Mouse (Mus musculus): ENCODE measurements around the gene Gm45062.

The Gm45062 gene

DNA sequence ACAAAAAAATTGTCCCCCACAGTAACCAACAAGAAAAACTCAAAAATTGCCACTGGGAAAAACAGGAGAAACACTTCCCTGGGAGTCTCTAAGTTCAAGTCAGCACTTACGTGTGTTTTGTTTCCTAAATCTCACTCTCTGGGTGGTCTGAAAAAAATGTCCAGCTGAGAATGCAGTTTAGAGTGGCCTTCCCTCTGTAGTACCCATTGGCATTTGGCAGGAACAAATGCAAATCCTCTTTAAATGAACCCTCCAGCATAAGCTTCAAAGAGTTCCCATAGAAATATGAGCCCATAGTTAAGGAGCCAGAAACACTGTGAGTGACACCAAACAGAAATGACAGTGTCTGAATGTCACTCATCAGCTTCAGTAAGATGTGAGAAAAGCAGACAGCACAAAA is 219.9 kb downstream of the Gm45062 start:
- WGBS = 86% methylated on average over 1 of the region's 1 CpGs

DNA sequence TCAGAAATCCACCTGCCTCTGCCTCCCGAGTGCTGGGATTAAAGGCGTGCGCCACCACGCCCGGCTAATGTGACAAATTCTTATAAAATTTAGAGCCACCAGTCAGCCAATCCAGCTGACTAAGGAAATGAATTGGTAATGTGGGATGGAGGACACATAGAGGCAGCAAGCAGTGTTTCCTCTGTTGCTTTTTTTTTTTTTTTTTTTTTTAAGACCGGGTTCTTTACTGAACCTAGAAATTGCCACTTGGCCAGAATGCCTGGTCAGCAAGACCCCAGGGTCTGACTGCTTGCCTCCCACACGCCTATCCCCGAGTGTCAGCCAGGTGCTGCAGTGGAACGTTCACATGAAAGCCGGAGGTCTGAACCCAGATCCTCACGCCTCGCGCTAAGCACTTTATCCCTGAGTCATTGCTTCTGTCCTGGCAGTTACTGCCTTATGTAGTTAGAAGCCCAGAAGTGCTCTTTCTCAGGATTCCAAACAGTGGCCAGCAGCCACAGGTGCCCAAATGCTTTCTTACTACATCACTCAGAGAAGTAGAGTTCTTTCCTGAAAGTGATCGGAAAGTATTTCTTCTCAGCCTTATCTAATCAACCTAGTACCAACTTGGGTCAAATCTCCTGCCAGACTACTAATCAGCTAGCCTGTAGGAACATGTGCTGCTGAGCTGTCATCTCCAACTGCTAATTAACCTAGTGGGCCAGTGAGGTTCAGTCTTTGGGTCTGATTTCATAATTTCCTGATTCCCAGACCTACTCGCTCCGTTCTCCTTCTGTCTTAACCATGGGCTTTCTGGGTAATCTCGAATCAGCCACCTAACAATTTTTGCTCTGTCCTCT is 225.4 kb downstream of the Gm45062 start:
- 95% methylated on average over 17 of the region's 17 CpGs for whole genome bisulfite sequencing

DNA sequence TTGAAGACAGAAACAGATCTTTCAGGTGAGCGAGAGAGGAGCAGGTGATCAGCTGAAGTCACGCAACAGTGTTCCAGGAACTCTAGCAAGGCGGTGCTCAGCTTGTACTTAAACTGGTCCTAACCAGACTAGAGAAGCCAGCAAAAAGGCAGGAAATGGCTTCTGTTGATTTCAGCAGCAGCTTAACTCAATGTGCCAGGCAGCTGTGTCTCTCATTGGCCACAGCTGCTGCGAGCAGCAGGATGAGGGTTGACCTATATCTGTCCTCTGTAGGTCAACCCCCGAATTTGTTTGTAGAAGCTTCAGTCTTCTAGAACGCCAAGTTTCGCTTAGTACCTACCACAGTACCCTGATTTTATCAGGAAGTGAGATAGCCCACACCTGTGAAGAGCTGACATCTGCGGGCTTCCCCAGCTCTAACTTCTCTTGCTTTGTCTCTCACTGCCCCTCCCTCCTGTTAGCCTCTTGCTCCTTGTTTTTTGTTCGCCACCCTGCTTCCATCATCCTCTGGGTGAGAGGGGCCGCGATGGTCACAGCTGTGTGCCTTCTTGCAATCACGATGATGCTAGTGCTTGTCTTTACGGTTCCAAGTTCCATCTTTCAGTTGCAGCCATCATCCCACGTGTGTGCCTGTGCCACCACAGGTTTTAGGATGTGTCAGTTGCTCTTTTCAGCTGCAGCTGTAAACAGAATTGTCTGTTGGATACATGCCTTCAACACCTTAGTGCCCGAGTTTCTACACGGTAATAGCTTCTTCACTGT is 226.3 kb downstream of the Gm45062 start:
- 79% methylated on average over 16 of the region's 16 CpGs for WGBS

DNA sequence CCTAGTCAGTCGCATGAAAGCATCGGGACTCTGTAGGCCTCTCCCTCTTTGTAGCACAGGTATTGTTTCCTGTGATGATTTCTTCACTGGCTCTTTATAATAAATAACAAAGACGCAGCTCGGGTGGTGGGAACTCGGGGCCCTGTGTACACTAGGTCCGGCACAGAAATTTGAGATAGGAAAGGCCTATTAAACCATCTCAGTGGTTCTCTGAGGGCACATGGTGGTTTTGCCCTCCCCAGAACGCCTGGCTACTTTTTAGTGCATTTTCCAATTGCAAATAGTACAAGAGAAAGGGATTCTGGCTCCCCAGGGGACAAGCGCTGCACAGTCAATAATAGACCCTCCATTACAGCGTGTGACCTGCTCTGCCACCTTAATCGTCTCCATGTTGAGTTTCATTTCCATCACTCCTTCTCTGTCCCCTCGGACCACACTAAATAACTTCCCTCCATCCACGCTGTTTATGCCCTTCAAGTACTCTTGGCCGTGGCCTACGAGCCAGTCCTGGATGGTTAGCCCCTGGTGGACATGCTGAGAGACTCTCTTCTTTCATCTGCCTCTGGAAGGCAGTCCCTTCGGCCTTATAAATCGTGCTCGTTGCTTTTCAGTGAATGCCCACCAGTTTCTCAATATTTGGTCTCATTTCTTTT is 227.3 kb downstream of the Gm45062 start:
- 86% methylated on average over 17 of the region's 17 CpGs for WGBS

DNA sequence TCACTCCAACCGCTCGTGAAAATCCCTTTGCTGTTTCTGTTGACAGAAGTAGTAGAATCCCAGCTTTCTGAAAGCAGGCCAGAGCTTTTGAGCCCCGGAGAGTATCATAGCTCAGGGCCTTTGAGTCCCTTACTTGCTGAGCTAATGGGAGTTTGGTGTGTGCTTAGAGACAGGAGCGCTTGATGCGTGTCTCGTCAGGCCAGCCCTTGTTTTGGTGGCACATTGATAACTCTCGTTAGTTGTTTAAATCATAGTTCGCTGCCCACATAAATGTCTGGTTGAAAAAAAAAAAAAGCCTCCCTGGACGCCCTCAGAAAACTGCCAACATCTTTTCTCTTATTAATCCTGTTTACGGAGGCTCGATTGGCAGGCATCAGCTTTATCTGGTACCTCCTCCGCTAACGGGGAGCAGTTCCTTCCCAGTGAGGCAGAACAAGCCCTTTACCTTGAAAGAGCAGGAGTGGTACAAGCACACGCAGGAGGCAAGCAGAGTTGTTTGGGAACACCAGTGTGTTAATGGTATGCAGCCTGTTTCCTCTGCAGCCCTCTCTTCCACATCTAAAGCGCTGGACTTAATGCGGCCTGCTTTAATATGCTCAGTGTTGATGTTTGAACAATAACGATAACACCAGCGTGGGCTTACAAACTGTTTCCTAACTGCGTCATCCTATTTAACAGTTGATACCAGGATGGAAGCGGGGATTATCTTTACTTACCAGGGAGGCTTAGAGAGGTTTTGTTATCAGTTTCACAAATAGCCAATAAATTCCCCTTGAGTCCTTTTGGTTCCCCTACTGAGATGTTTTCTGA is 228.0 kb downstream of the Gm45062 start:
- WGBS = 71% methylated on average over 20 of the region's 20 CpGs

DNA sequence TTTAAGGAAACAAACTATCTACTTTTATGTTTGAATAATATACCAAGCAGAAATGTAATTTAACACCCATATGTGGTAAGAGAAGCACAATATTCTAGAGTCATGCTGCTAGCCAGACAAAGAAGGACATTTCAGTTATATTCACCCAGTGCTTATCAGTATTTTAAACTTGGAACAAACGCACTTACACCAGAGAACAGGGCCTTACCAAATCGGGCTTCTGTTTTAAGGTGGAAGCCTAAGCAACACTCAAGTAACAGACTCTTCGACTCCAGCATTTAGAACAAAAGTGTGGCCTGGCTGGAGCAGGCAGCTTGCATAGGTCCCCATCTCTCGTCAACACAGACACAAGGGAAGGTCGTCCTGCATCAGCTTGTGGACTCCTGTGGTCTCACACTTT is 229.0 kb downstream of the Gm45062 start:
- WGBS = 84% methylated on average over 5 of the region's 5 CpGs

DNA sequence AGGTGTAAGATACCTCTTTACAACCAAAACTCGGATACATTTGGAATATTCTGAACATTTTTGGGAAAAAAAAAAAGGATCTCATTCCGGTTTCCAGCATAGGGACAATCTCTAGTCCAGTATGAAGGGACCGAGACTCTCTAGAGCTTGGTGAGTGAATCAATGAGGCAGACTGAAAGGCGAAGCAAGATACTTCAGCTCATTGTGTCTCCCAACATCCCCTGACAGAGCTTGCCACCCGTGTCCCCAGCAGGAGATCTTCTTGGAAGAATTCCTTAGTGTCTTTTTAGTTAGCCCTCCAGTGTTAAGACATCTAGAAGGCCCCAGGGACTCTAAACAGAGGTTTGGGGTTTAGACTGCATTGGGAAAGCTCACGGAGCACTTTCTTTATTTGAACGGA is 230.0 kb downstream of the Gm45062 start:
- WGBS = 87% methylated on average over 7 of the region's 7 CpGs

DNA sequence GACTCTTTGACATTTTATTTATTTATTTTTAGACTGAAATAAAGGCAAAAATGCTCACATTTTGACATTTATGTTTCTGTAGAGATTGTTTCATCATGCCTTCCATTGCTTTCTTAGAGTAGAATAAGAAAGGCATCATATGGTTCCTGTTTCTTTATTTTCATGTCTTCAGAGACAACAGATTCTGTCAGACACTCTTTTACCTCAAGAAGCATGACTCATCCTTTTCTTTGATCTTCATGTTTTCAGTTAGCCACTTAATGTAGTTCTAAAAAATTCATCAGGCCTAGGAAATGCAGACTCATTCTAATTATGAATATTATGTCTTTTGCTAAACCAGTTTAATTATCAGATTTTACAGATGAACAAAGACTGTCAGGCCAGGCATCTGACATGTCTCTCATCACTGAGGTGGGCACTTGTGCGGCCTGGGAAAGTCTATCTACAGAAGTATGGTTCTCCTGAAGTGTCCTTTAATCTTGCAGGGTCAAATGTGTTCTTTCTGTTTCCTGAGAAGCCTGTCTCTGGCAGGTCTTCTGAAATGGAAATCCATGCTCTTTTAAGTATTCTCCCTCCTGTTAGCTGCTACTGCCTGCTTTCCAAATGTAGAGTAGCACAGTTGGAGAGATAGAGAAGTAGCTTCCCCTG is 230.8 kb downstream of the Gm45062 start:
- WGBS = 97% methylated on average over 1 of the region's 1 CpGs

DNA sequence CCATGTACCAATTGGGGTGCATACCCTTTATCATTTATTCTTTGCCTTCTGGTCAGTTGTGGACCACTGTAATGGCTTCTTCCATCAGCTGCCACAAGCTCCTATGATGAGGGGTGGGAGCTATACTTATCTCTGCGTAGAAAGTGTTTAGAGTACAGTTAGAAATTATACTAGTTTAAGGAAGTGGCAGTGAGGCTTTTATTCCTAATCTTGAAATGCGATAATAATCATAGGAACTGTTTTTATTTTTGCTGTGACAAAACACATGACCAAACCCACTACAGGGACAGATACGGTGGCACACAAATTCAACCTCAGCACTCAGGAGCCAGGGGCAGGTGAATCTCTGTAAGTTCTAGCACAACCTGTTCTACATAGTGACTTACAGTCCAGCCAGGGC is 233.0 kb downstream of the Gm45062 start:
- 90% methylated on average over 3 of the region's 3 CpGs for WGBS

DNA sequence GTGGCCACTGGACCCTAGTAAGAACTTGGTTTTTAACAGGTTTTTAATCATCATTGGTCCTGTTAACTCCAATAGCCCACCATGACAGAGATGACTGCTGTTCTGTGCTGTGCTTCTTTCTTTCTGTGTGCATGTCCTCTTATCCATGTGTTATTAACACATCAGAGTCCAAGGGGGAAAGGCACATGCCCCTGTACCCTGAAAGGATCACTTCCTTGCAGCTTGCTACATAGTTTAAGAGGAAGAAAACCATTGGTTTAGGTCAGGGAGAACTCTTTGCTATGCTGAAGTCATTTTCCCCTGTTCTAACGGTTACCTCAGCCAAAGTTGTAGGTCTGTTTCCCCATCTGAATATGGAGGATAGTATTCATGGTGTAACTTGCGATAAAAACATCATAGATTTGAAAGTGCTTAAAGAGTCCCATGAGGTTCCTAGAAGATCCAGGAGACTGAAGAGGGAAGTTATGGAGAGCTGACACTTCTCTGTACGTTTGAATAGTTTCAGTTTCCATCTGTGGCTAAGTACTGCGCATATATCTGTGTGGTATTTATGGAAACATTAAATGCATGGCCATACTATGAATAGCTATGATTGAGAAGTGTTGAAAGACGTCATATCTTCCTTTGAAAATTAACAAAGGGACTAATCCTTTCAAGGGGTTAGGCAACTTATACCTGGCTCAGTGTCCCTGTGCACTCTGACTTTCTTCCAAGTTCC is 236.0 kb downstream of the Gm45062 start:
- 73% methylated on average over 5 of the region's 5 CpGs for WGBS

DNA sequence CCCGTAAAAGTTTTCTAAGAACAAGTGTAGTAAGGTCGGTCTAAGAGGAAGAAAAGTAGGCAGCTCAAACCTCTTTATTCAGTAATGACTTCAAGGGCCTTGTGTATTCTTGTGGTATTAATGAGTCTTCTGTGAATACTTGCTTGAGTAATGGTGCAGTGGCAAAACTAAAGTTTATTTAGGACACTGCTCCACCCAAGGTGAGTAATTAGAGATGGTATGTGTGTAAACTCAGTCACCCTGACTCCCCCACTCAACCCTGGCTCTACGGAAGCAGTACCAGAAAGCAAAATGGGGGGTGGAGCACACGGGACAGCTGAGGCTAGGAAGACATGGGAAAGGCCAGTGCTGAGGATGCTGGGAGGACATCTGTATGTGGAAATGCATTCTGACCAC is 236.6 kb downstream of the Gm45062 start:
- 75% methylated on average over 4 of the region's 4 CpGs for WGBS

DNA sequence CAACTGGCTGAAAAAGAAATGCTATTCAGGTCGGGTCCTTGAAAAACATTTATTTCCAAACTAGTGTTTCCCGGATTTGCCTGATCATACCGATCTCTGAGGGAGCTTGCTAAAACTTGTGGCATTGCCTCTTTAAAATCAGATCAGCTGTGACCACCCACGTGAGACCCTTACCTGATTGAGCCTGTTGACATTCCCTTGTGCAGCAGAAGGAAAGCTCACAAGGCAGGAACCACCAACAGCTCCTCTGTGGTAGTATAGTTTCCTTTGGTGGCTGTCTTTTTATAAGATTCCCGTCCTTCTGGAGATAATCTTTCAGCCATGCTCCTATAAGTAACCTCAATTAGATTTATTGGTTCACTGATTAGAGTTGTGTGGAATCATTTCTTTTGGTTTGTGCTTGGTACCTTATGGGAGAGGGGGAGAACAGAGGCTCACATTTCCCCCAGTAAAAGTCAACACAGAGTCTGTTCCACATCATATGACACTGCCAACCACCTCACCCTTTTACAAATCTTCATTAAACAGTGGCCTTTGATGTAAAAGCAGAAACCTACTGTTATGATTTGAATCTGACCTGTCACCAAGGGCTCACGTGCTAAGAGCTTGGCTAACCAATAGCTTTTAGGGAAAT is 238.1 kb downstream of the Gm45062 start:
- WGBS = 83% methylated on average over 6 of the region's 6 CpGs

DNA sequence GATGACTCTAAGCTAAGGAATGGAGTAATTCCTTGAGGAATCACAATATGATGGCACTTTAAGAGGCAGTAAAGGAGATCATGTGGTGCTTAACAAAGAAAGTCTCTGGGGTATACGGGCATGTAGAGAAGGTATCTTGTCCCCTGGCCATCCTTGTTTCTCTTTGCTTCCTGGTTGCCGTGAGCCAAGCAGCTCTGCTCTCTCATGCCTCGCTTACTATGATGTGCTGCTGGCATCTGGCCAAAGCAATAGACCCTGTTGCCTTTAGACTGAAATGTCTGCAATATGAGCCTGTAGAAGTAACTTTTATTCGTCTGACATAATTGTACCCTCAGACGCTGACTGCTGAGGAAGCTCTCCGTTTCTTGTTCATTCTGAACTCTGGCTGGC is 238.6 kb downstream of the Gm45062 start:
- WGBS = 79% methylated on average over 6 of the region's 6 CpGs

DNA sequence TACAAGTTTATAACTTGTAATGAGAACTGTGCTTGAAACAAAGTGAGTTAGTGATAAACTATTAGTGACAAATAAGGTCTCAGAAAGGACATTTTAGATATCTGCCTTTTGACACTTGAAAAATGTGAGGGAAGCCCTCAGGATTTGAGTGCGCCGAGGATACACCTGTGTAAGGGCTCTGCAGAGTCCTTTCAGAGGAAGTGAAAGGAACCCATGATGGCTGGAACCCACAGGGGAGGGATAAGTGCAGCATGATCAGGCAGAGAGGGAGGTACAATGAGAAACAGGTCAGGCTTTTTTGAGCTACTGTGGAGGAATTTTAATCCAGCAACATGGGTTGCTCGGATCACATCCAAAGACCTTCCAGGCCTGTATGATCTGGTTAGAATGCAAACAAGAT is 239.7 kb downstream of the Gm45062 start:
- 95% methylated on average over 3 of the region's 3 CpGs for WGBS

DNA sequence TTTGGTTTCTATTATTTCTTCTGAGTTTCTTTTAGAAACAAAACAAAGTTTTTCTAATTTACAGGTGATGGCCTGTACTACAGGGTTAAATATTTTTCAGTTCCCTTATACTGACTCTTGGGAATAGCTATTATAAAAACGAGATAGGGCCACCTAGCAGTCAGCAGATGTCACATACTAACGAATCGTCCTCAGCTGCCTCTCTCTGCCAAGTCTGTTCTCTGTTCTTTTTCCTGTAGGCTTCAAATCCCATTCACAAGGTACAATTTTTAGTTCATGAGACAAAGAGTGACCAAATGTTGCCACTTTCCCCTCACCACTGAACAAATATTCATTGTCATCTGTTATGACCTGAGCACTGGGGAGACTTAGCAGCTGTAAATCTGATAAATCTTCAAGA is 244.7 kb downstream of the Gm45062 start:
- WGBS = 22% methylated on average over 3 of the region's 3 CpGs

DNA sequence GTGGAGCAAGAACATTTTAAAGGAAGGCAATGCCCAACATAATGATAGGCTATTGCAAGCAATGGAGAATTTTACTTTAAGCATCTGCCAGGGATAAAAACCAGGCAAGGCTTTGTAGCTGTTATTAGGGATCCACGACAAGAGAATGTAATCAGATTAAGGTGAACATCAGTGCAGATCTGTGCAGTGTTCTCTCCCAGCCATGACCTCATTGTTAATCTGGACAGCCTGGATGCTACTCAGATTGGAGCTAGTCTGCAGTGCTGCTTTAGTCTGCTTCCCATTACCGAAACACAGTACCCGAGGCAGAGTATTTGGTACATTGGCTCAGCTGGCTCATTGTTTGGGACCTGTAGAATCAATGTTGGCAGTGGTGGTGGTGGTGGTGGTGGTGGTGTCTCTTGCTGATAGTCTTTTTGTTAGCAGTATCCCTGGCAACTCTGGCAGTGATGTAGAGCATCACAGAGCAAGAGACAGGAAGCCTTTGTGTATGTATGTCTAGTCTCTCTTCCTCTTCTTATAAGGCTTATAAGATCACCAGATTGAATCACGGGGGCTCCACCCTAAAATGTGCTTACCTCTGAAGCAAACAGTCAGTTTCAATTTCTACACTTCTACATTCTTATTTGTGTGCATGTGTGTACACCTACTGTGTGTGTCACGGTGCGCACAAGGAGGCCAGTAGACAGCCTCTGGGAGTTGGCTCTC is 245.4 kb downstream of the Gm45062 start:
- WGBS = 82% methylated on average over 6 of the region's 6 CpGs

DNA sequence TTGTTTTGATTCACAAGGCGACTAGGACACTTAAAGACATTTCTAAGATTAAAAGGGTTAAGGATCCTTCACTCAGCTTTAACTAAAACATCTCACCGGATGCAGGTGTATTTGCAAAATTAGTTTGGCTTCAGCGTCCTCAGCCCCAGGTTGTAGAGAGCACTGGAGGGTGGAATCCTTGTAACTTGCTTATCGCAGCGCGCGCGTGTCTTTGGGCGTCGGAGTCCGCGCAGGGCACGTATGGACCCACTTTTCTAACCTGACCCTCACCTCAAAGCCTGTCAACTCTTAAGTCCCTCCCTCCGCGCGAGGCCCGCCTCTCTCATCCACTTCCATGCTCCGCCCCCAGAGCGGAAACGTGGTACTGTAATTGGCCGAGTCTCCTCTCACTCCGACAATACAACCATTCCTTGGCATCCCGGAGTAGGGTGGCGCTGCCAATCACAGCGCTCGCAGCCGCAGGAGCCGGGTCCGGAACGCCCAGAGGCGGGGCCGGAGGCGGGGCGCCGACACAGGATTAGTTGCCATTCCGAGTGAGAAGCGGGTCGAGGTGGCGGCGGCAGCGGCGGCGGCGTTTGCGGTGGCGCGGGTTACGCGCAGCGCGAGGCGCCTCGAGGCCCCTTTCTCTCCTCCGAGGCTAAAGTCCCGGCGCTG is 249.8 kb downstream of the Gm45062 start:
- under 1% methylated on average over 56 of the region's 56 CpGs for WGBS

DNA sequence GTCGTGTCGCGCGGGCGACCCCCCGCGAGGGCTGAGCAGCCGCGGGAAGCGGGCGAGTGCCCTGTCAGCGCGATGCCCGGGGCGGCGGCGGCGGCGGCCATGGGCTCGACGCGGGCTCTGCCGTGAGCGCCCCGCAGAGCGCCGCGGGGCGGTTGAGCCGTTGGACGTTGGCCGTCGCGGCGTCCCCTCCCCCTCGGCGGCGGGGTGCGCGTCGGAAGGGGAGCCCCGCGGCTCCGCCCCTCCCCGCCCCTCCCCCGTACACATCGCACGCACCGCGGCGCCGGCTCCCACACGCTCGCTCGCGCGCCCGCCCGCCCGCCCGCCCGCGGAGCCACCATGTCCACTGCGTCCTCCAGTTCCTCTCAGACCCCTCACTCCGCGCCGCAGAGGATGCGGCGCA is 250.3 kb downstream of the Gm45062 start, which contains the start of gene Glcci1:
Gene Glcci1 (plus strand): TSS at position 50 of the 400 bp plus-strand sequence.
- under 1% methylated on average over 25 of the region's 69 CpGs for WGBS
